Mouse (Mus musculus) intestine, postnatal 0 days (tissue): ENCODE data around the gene Akr1b7. TPM values are rescaled to one million over a fixed set of nuclear protein-coding genes. Genes with fewer than 3 reads are reported as not detected.
"Not testable (repeated sequence)": the region's sequence is repeated elsewhere in the genome, so short reads cannot be mapped to it uniquely, and the experiment has no call there.

Source experiments
- ATAC-seq: fragments of 200-750 bp; cut with Nextera tagmentation; 2 replicates; pipeline ENCODE4 v1.8.0; 2017; ENCODE audit warnings: mild to moderate bottlenecking, moderate TSS enrichment, moderate library complexity
- H3K27ac ChIP-seq: fragments of 300-500 bp; sonication (generic); 2 replicates; pipeline ENCODE4 v1.5.1; 2014; ENCODE audit warnings: mild to moderate bottlenecking, low read depth, low read length, moderate library complexity
- H3K27me3 ChIP-seq: fragments of 300-500 bp; sonication (generic); replicated peaks from 2 replicates; pipeline ENCODE4 v1.6.1; 2014; ENCODE audit warnings: low read length, mixed read lengths; ENCODE audit not compliant: control insufficient read depth, insufficient read depth
- H3K36me3 ChIP-seq: fragments of 300-500 bp; sonication (generic); 2 replicates; pipeline ENCODE4 v1.6.1; 2014; ENCODE audit warnings: mild to moderate bottlenecking, moderate library complexity; ENCODE audit not compliant: control insufficient read depth, insufficient read depth
- H3K4me1 ChIP-seq: fragments of 300-500 bp; sonication (generic); replicated peaks from 2 replicates; pipeline ENCODE4 v1.6.1; 2014; ENCODE audit warnings: antibody characterized with exemption, low read length, mixed read lengths; ENCODE audit not compliant: control insufficient read depth, insufficient read depth
- H3K4me2 ChIP-seq: fragments of 300-500 bp; sonication (generic); replicated peaks from 2 replicates; pipeline ENCODE4 v1.6.1; 2014; ENCODE audit warnings: low read depth, mild to moderate bottlenecking, moderate library complexity
- H3K4me3 ChIP-seq: fragments of 300-500 bp; sonication (generic); 2 replicates; pipeline ENCODE4 v1.5.1; 2014; ENCODE audit warnings: low read depth, low read length
- H3K9ac ChIP-seq: fragments of 300-500 bp; sonication (generic); 2 replicates; pipeline ENCODE4 v1.6.1; 2014; ENCODE audit warnings: mild to moderate bottlenecking, low read depth, low read length
- H3K9me3 ChIP-seq: fragments of 300-500 bp; sonication (generic); 2 replicates; pipeline ENCODE4 v1.6.1; 2016; ENCODE audit warnings: mixed run types; ENCODE audit not compliant: control insufficient read depth
- CTCF ChIP-seq: sonication (generic); IDR thresholded peaks from 2 replicates; pipeline ENCODE4 v1.5.1; 2016; ENCODE audit warnings: low read depth, mild to moderate bottlenecking, control low read depth, antibody characterized with exemption, moderate library complexity
- WGBS: fragments of 180-500 bp; shearing (Covaris S2); extraction: QIAGEN DNeasy Blood & Tissue Kit; methylation state at CpG from one replicate; pipeline ENCODE4 v1.1.7; 2014; 5-methylcytosine and 5-hydroxymethylcytosine counted together
- polyA plus RNA-seq: library from polyadenylated mRNA; unstranded; fragments of >200 nt; fragmentation: Nextera tagmentation; extraction: Ambion mirVana; gene quantifications from 2 replicates; pipeline ENCODE4 v1.2.1, GENCODE M21; 2015

Gene Akr1b7
- polyA plus RNA-seq, 1 experiment from 2014 or later = 5.3 TPM

- 87% methylated on average over 13 of the region's 13 CpGs for WGBS
- no peaks in the 10 kb centered on the region for H3K4me1 ChIP-seq
- TF ChIP-seq CTCF = no peak
- peaks cover 6% of the 10 kb centered on the region; the same call in 1 of the 2 replicates for H3K36me3 ChIP-seq
- ATAC-seq = no peak
- H3K27ac ChIP-seq = no peak overlapping the region
- H3K9me3 ChIP-seq = no peaks in the 10 kb centered on the region
- H3K9ac ChIP-seq = no peak overlapping the region
- H3K4me3 ChIP-seq = no peak overlapping the region
- H3K27me3 ChIP-seq = no peaks in the 10 kb centered on the region
- H3K4me2 ChIP-seq = no peak overlapping the region
These were observed 12.4 kb upstream of the Akr1b7 start for GRCm38 (mm10) chr6:34399606-34400220.

DNA sequence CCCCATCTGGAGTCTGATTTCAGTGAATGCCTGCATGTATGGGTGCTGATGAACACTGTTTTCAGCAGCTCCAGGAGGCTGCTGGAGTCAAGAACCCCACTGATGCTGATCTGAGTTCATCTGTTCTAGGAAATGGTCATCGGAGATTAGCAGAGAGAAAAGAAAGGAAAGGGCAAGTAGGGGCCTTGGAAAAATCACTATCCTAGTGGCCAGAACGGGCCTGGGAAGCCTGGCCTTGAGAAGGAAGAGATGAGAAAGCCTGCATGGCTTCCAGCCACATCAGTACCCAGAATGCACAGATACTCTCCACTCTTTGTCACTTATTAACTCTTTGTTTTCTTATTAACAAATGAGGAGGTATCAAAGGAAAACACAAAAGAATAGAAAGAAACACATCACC lies 11.4 kb upstream of the Akr1b7 start:
- TF ChIP-seq CTCF = no peak
- 82% methylated on average over 2 of the region's 2 CpGs for WGBS
- H3K9me3 ChIP-seq = no peaks in the 10 kb centered on the region

DNA sequence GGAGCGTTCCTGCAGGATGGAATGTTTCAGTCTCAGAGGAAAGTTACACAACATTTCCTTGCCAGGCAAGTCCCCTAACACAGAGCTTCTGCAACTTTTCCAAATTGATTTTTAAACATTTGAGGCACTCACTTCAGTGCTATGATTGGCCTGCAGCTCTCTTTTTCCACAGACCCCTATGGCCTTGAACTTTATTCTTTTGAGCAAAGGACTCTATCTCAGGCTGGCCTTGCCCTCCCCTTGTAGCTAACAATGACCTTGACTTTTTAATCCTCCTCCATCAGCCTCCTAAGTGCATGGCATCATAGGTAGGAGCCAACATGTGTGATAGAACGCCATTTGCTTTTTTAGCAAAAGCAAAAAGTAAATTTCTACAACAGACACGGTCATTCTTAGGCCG lies 5.4 kb upstream of the Akr1b7 start:
- H3K4me1 ChIP-seq = no peaks in the 10 kb centered on the region
- WGBS = 91% methylated on average over 4 of the region's 4 CpGs
- H3K27me3 ChIP-seq = no peaks in the 10 kb centered on the region
- H3K4me3 ChIP-seq = no peak overlapping the region
- TF ChIP-seq CTCF = no peak
- no peaks in the 10 kb centered on the region for H3K36me3 ChIP-seq
- no peak overlapping the region for H3K27ac ChIP-seq
- no peaks in the 10 kb centered on the region for H3K9me3 ChIP-seq
- H3K9ac ChIP-seq = no peak overlapping the region
- no peak overlapping the region for H3K4me2 ChIP-seq
- no peak for ATAC-seq

More for the DNA sequence above, 11.4 kb upstream of the Akr1b7 start:
- H3K36me3 ChIP-seq = no peaks in the 10 kb centered on the region
- no peaks in the 10 kb centered on the region for H3K4me1 ChIP-seq
- no peak overlapping the region for H3K4me2 ChIP-seq
- H3K9ac ChIP-seq = no peak overlapping the region
- no peak overlapping the region for H3K4me3 ChIP-seq
- H3K27me3 ChIP-seq = no peaks in the 10 kb centered on the region
- ATAC-seq = no peak
- H3K27ac ChIP-seq = no peak overlapping the region

- WGBS = 71% methylated on average over 10 of the region's 10 CpGs
- no peaks in the 10 kb centered on the region for H3K27me3 ChIP-seq
- TF ChIP-seq CTCF = no peak
- H3K9ac ChIP-seq = no peak overlapping the region
- no peaks in the 10 kb centered on the region for H3K36me3 ChIP-seq
- no peaks in the 10 kb centered on the region for H3K4me1 ChIP-seq
- no peaks in the 10 kb centered on the region for H3K9me3 ChIP-seq
- no peak overlapping the region for H3K4me3 ChIP-seq
- no peak overlapping the region for H3K27ac ChIP-seq
- ATAC-seq = no peak
- no peak overlapping the region for H3K4me2 ChIP-seq
These were observed 4.7 kb upstream of the Akr1b7 start for GRCm38 (mm10) chr6:34407403-34407802.

DNA sequence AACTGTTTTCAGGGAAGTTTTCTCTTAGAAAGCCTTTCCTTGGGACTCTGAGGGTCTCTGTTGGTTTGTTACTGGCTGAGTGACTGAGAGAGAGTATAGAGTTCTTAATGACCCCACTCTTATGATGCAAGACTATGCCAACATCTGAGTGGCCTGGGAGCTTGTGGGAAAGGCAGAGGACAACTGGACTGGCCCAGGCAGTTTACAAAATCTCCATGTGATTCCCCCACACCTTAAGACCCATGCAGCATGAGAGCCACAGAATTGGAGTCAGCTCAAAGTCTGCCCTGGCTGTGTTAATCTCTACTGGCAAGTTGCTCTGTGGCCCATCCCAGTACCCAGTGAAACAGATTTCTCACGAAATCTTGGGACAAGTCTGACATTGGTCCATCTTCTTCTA lies 554 bp downstream of the Akr1b7 start:
- 0 out of 2 replicates have a peak, but pooled peaks cover 3% of the 10 kb centered on the region for H3K4me1 ChIP-seq
- no peaks in the 10 kb centered on the region for H3K27me3 ChIP-seq
- no peak overlapping the region for H3K9ac ChIP-seq
- H3K9me3 ChIP-seq = no peaks in the 10 kb centered on the region
- H3K4me2 ChIP-seq = 0 out of 2 replicates have a peak overlapping the region, but pooled peaks have one; percentile 2
- 57% methylated on average over 1 of the region's 1 CpGs for WGBS
- TF ChIP-seq CTCF = no peak
- peak; percentile 19; the same call in 1 of the 2 replicates for ATAC-seq
- H3K4me3 ChIP-seq = no peak overlapping the region
- H3K27ac ChIP-seq = no peak overlapping the region
- H3K36me3 ChIP-seq = no peaks in the 10 kb centered on the region

DNA sequence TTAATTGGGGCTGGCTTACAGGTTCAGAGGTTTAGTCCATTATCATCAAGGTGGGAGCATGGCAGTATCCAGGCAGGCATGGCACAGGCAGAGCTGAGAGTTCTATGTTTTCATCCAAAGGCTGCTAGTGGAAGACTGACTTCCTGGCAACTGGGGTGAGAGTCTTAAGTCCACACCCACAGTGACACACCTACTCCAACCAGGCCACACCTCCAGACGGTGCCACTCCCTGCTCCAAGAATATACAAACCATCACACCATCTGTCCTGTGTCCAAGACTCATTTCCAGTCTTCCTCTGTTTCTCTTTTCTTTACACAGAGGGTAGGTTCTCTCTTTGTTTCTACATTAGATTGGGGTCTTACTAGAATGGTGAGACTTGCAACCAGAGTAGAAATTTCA lies 1.3 kb downstream of the Akr1b7 start:
- ATAC-seq = peak; percentile 29; the same call in 1 of the 2 replicates
- not testable (repeated sequence) for H3K9ac ChIP-seq, H3K27me3 ChIP-seq, H3K4me3 ChIP-seq, H3K27ac ChIP-seq, H3K36me3 ChIP-seq, H3K4me2 ChIP-seq, H3K9me3 ChIP-seq, H3K4me1 ChIP-seq
- WGBS = 14% methylated on average over 1 of the region's 1 CpGs
